Mouse (Mus musculus): ENCODE data around the gene Clec5a. TPM values are rescaled to one million over a fixed set of nuclear protein-coding genes. Genes with fewer than 3 reads are reported as not detected.

Clec5a gene
- total and polyA plus RNA-seq, 3 experiments = not detected

DNA sequence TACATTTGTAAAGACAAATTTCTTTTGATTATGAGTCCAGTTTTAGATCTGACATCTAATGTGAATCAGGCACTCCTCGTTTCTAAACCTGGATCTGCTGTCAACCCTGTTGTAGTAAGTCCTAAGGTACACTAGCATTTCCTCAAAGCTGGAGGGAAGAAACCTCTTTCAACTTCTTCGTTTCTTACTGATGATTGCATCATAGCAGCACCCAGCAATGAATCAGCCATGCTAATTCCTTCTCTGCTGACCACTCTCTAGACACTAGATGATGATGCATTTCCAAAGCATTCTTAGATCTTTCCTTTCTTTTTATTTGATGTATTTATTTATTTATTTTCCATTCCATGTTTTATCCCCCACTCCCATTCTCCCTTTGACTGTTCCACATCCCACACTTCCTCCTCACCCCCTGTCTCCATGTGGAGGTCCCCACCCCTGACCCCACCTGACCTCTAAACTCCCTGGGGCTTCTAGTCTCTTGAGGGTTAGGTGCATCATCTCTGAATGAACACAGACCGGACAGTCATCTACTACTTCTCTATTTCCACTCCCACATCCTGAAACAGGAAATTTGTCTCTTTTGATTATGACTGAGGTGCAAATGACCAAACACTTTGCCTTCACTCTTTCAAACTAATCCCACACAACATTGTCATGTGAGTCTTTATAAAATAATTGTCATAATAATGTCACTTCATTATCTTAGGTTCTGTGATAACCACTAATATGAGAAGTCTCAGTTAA, 9.4 kb upstream of the Clec5a start:
- H3K9me3 ChIP-seq (replicated peaks; ENCODE audit: insufficient read depth, low read length) = no peaks in the 10 kb centered on the region
- H3K9ac ChIP-seq (ENCODE audit: control insufficient read depth, low read depth, low read length, poor library complexity, severe bottlenecking) = no peak overlapping the region
- H3K4me3 ChIP-seq (ENCODE audit: control insufficient read depth in 1 of 2, insufficient read depth in 1 of 2, low read depth in 2 of 2, low read length in 2 of 2) = no peak overlapping the region
- H3K36me3 ChIP-seq (ENCODE audit: control insufficient read depth in 1 of 2, insufficient read depth in 2 of 2, low read length in 2 of 2) = peaks cover 0 to 8% of the 10 kb centered on the region in 2 experiments; a peak in 2 of 4 replicates
- peak; percentile 43 for DNase-seq (ENCODE audit: low read depth, low spot score)
- H3K27me3 ChIP-seq (ENCODE audit: control insufficient read depth in 1 of 2, insufficient read depth in 2 of 2, low read length in 2 of 2) = no peaks in the 10 kb centered on the region
- H3K27ac ChIP-seq (ENCODE audit: control insufficient read depth, low read depth, low read length) = peak overlapping the region; percentile 49; the same call in 1 of the 2 replicates
- TF ChIP-seq UBTF (IDR thresholded peaks at IDR 0.05; ENCODE audit: borderline replicate concordance, insufficient read depth, low read depth, low read length) = no peak
- peak in 1 of 2 experiments; percentile 48; a peak in 2 of 4 replicates for TF ChIP-seq EP300 (IDR thresholded peaks at IDR 0.05; ENCODE audit: low read depth in 1 of 2, low read length in 2 of 2)
- H3K79me2 ChIP-seq (ENCODE audit: control insufficient read depth, insufficient read depth, low read length, poor library complexity) = no peaks in the 10 kb centered on the region
- H3K4me1 ChIP-seq (ENCODE audit: control insufficient read depth in 1 of 2, insufficient read depth in 2 of 2, low read length in 2 of 2) = peaks cover 3 to 5% of the 10 kb centered on the region in 2 experiments; a peak in 2 of 4 replicates

DNA sequence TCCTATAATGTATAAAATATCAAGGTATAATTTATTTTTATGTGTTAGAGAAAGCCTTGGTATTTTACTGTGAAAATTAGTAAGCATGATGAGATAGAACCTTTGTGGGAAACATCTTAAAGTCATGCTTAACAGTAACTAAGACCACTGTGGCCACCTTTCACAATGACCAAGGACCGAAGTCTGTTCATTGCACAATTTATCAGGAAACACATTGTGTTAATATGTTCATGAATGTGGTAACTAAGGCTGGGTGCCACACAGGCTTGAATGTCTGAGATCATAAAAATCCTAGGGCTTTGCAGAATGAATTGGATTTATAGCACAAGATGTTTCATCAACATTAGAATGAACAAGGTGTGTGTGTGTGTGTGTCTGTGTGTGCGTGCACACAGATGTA, 2.7 kb upstream of the Clec5a start:
- Histone ChIP-seq H3K36me3 (ENCODE audit: control insufficient read depth in 1 of 2, insufficient read depth in 2 of 2, low read length in 2 of 2) (no peaks in the 10 kb centered on the region), H3K27me3 (ENCODE audit: control insufficient read depth in 1 of 2, insufficient read depth in 2 of 2, low read length in 2 of 2) (no peaks in the 10 kb centered on the region), H3K4me3 (ENCODE audit: control insufficient read depth in 1 of 2, insufficient read depth in 1 of 2, low read depth in 2 of 2, low read length in 2 of 2) (no peak overlapping the region), H3K27ac (ENCODE audit: control insufficient read depth, low read depth, low read length) (no peak overlapping the region), H3K79me2 (ENCODE audit: control insufficient read depth, insufficient read depth, low read length, poor library complexity) (no peaks in the 10 kb centered on the region), H3K9ac (ENCODE audit: control insufficient read depth, low read depth, low read length, poor library complexity, severe bottlenecking) (no peak overlapping the region), H3K9me3 (replicated peaks; ENCODE audit: insufficient read depth, low read length) (no peaks in the 10 kb centered on the region), H3K4me1 (ENCODE audit: control insufficient read depth in 1 of 2, insufficient read depth in 2 of 2, low read length in 2 of 2) (no peaks in the 10 kb centered on the region)
- TF ChIP-seq GATA1 (IDR thresholded peaks at IDR 0.05; ENCODE audit: low read depth, low read length) = no peak
- TF ChIP-seq CHD2 (IDR thresholded peaks at IDR 0.05; ENCODE audit: low read length) = no peak
- no peak for TF ChIP-seq RCOR1 (IDR thresholded peaks at IDR 0.05; ENCODE audit: low read depth, low read length)
- no peak for TF ChIP-seq TAL1 (IDR thresholded peaks at IDR 0.05; ENCODE audit: low read length)
- TF ChIP-seq CTCF (IDR thresholded peaks at IDR 0.05 in 2 of 3, conservative IDR thresholded peaks at IDR 0.05 in 1 of 3; ENCODE audit: control insufficient read depth in 1 of 3, insufficient read depth in 1 of 3, low read depth in 2 of 3, low read length in 3 of 3, poor library complexity in 1 of 3, severe bottlenecking in 1 of 3) = no peak
- no peak for TF ChIP-seq POLR2AphosphoS5 (IDR thresholded peaks at IDR 0.05; ENCODE audit: borderline replicate concordance, low read depth, low read length)
- TF ChIP-seq JUND (IDR thresholded peaks at IDR 0.05; ENCODE audit: low read depth, low read length) = no peak
- no peak for TF ChIP-seq UBTF (IDR thresholded peaks at IDR 0.05; ENCODE audit: borderline replicate concordance, insufficient read depth, low read depth, low read length)
- no peak for TF ChIP-seq USF2 (IDR thresholded peaks at IDR 0.05; ENCODE audit: borderline replicate concordance in 1 of 2, insufficient read depth in 1 of 2, low read depth in 1 of 2, low read length in 2 of 2)
- TF ChIP-seq MEF2A (IDR thresholded peaks at IDR 0.05; ENCODE audit: extremely low read depth, insufficient replicate concordance, low read depth, low read length, poor library complexity, severe bottlenecking) = no peak
- no peak for TF ChIP-seq ETS1 (IDR thresholded peaks at IDR 0.05; ENCODE audit: low read depth, low read length)
- no peak for TF ChIP-seq ZC3H11A (IDR thresholded peaks at IDR 0.05; ENCODE audit: low read depth, low read length)
- TF ChIP-seq ELF1 (IDR thresholded peaks at IDR 0.05; ENCODE audit: low read depth, low read length) = no peak
- no peak for TF ChIP-seq GABPA (IDR thresholded peaks at IDR 0.05; ENCODE audit: low read depth, low read length)
- no peak for TF ChIP-seq CHD1 (IDR thresholded peaks at IDR 0.05; ENCODE audit: low read depth, low read length)
- TF ChIP-seq SIN3A (IDR thresholded peaks at IDR 0.05; ENCODE audit: low read length) = no peak
- TF ChIP-seq ZNF384 (IDR thresholded peaks at IDR 0.05; ENCODE audit: low read depth, low read length) = no peak
- TF ChIP-seq TBP (IDR thresholded peaks at IDR 0.05; ENCODE audit: low read depth, low read length) = no peak
- TF ChIP-seq USF1 (IDR thresholded peaks at IDR 0.05; ENCODE audit: low read depth, low read length) = no peak
- DNase-seq (ENCODE audit: low read depth, low spot score) = no peak

All from MEL (cell line).